Mouse (Mus musculus): ENCODE measurements around the gene Rft1.

The Rft1 gene

DNA sequence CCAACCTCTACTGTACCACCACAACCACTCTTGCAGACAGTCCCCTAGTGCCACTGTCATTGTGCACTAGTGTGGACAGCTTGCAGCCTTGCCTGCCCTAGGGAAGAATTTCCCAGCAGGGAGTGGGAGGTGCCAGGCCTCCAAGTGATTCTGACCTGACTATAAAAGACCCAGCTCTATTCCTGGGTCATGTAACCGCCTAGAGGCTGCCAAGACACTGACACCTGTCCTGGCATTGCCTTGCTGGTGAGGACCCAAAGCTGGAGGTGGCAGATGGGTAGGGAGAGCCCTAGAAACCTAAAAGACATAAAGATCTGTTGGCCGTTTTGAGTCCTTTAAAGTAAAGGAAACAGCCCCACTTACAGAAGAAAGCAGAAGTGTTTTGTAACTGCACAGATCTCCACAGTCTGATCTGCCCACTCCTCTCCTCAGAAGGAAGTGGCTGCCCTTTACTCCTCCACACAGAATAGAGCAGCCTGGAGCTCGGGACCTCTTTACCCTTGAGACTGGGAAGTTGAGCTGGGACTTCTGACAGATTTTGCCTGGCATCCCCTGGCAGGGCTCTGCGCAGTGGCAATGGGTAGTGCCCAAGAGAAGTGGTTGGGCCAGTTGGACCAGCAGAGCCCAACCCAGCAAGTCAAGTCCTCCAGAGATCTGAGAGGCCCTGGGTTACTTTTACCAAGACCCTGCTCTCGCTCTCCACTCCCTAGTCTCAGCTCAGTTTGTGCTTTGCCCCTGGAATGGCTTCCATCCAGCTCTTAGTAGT lies 23.2 kb upstream of the Rft1 start:
- no peak for DNase-seq

DNA sequence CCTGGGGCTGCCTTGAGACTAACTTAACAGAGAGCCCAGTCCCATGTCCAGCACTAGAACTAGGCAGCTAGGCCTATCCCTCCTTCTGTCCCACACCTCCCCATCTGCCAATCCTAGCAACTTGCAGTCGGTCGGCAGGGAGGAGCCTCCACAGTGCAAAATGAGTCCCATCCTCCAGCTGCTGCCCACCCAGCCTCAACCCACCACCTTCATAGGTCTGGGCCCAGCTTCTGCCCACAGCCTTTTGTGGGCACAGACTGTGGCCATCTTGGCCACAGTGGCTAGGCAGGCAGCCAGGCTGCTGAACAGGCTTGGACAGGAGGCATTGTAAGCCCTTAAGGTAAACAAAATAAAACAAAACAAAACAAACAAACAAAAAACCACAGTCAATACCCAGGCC lies 22.3 kb upstream of the Rft1 start:
- no peak for DNase-seq

DNA sequence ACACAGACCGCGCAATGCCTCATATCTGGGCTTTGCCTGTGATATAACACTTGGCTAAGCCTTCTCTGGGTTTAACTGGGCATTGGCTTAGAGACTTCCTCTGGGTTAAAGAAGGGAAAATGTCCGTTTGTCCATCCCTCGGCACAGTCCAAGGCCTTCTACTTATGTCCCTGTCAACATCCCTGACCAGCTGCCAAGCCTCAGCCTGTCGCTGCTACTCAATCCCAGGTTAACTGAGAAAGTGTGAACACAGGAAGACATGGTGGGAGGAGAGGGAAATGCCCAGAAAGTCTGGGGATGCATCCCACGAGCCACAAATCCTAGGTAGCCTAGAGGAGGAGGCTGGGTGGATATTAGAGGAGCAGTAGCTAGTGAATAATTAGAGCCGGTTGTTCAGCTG lies 20.5 kb upstream of the Rft1 start:
- no peak for DNase-seq

DNA sequence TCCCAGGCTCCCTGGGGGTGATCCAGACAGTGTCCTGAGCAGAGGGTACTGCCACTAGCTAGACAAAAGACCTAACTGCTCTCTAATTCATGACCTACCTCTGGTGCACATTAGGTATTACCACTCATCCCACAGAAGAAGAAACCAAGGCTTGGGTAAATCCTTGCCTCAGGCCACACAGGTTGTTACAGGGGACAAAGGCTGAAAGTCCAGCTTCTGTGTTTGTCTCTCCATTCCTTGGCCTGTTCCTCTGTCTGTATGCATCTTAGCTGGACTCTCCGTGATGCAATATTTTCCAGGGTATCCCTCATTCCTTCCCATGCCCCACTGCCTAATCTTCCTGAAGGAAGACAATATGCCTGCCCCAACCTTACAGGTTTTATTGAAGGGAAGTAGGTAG lies 19.7 kb upstream of the Rft1 start:
- no peak for DNase-seq

DNA sequence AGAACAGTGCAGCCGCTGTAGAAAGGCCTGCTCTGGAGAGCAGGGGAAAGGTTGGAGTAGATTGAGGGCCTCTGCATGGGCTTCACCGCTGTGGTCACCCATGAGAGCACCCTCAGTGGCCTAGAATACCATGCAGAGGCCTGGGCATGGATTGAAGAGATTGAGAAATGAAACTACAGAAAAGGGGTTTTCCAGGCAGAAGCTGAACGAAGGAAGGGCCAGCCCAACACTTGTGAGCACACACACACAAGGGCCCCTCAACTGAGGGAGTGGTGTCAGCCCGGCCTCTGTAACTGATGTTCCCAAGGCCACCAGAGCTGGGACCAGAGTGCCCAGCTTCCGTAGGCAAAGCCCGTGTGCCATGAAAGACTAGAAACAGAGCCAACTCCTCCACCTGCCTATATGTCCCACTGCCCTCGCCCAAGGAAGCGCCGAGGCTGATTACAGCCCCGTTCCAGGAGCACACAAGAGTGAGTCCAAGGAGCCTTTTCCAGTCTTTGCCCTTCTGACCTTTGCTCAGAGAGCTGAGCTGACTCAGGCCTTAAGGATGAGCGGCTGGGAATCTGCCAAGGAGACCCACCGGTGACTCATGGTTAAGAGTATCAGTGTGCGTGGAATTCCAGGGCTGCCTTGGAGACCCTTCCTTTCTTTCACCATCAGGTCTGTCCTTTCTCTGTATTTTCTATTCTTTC lies 18.8 kb upstream of the Rft1 start:
- DNase-seq: no peak

DNA sequence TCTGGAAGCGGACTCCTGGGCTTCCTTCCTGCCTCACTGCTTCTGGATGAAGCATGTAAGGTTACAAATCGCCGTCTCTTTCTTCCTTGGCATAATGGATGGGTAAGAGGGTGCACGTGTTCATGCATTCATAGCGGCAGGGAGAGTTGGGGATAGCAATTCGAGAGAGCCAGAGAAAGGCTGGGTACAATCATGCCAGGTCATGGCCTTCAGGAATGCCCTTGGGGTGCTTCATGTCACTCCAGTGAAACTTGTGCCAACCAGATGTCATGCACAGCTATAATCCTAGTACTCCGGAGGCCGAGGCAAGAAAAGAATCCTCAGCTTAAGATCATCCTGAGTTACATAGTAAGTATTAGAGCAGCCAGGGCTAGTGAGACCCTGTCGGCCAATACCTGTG lies 17.7 kb upstream of the Rft1 start:
- DNase-seq: no peak

DNA sequence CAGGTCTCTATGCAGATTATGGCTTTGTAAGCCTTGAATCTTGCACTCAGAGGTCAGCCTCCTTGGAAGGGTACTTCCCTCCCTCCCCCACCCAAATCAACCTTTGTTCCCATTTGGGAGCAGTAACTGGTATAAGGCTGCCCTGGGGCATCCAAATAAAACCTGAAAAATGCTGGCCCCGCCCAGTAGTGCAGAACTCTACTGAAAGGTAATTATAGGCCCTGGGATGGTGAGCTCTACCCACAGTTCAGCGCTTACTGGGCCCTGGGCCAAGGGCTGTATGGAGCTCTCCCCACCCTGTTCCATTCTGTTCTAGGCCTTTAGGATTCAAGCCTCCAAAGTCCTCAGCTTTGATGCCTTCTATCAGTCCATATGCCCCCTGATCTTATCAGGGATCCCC lies 17.1 kb upstream of the Rft1 start:
- DNase-seq: no peak

DNA sequence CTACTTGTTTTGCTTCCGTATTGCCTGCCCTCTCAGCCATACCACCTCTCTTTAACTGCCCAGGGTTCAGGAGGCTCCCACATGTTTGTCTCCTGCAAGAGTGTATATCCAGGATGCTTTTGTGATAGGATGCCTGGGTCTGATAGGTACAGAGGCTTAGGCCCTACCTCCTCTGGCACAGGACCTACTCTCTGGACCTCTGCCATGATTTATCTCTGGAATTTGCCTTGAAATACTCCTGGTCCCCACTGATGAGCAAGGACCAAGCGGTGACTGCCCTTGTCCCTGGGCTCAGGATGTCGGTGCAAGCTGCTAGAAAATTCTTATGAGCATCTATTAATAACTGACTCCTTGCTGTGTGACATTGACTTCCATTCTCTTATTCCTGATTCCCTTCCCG lies 16.2 kb upstream of the Rft1 start:
- DNase-seq: no peak

DNA sequence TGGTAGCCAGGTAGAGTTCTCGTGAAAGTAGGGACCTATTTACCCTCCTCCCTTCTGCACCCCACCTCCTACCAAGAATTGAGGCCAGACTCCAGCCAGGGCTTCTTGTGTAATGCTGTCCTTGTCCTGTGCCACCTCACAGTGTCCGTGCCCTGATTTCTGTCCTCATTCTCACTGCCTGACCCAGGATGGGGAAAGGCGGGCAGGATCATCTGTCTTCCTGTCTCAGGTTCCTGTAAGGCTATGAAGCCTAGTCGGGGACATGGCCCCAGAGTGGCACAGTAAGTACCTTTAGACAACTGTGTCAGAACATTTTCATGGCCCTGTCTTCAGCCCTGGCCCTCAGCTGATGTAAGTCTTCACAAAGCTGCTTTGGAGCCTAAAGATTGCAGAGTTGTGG lies 15.5 kb upstream of the Rft1 start:
- no peak for DNase-seq

DNA sequence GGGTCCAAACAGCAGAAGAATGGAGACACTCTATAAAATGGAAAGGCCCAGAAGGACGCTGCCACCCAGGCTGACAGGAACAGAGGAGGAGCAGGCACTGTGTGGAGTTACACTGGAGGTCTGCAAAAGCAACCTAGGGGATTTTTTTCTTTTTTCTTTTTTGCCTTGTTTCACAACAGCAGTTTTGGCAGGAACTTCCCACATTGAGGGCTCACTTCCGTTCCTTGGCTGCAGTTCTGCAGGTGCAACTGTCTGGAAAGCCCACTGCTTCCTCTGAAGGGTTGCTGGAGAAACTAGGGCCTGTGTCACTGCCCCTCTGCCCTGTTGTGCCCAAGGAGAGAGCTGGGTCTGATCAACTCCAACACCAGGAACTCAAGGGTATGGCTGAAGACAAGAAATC lies 12.4 kb upstream of the Rft1 start:
- no peak for DNase-seq

DNA sequence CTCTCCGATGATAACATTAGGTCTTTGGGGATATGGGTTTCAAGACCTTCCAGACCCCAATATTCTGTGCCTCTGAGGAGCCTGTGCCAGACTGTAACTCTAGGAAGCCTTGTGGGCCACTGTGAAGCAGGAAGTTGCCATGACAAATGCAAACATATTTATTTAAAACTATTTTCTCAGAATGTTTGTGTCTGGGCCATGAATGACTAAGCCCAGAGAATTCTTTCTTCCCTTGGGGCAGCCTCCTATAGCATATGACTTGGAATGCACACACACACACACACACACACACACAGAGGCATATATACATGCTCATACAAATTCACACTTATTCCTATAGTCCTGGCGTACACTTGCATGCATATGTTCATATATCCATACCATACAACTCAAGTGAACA lies 10.1 kb upstream of the Rft1 start:
- DNase-seq: no peak

DNA sequence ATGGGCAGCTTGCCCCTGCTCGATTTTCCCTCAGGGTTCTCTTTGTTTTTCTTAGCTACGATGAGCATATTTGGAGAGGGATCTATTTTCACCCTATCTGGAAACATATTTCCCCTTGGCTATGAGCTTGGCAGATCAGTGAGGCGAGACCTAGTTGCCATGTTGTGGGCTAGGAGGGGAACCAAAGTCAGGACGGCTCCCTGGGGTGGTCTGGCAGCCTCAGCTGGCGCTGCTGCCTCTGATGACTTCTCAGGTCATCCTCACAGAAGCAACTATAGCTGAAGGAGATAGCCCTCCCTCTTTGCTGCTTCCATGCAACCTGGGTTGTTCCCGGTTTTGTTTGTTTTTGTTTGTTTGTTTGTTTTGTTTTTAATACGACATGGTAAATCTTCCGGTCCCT lies 9.1 kb upstream of the Rft1 start:
- DNase-seq: no peak

DNA sequence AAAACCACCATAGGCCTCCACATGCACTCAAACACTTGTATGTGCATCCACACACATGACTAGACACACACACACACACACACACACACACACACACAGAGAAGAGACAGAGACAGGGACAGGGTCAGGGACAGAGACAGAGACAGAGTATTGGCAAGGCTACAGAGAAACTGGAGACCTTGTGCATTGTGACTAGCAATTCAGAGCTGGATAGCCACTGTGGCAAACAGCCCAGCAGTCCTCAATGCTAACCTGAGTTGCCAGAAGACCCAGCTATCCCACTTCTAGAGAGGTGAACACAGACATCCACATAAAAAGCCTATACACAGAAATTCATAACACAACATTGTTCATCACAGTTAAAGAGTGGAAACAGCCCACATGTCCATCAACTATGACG lies 7.7 kb upstream of the Rft1 start:
- DNase-seq: no peak

DNA sequence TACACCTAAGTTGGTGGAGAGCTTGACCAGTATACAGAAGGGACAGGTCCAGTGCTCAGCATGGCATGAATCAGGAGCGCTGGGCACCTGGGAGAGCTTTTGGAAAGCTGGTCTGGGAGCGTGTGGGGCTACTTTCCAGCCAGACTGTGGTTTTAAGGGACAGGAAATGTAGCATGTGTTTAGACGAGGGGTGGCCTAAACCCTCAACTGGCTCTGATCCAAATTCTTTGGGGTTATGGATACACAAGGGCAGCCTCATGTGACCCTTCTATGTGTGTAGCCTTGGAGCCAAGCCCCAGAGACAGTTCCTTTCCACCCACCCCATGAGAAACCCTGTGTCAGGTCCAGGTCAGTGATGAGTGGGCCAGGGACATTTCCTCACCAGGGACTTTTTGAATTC lies 5.7 kb upstream of the Rft1 start:
- DNase-seq: no peak

DNA sequence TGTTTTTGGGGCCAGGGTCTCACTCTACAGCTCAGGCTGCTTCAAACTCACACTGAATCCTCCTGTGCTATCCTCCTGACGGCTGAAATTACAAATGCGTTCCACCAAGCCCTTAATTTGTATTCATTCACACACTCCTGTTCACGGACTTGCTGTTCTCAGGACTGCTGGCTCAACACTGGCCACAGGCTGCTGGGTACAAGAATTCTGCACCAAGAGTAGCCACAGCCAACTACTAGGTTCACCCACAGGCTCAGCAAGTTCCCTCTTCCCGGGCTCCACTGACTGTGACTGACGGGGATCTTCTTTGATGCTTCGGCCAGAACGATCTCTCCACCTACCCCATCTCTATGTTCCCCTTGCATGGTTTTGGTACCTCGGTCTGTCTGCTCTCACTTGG lies 4.4 kb upstream of the Rft1 start:
- DNase-seq: no peak

DNA sequence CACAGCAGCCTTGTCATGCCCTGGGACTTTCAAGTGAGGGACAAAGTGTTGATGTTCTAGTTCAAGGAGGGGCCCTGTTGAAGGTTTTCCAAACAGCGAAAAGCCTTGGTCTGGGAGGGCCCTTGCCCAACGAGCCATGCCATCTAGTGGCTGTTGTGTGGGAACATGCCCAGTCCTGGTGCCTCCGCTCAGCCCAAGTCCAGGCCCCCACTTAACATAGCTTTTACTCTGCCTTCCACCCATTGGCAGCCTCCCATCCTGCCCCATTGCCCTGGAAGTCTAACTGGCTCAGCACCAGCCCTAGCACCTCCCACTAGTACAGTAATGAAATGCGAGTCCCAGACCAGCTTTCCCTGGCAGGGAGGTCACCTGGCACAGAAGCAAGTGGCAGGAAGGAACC lies 3.2 kb upstream of the Rft1 start:
- no peak for DNase-seq

DNA sequence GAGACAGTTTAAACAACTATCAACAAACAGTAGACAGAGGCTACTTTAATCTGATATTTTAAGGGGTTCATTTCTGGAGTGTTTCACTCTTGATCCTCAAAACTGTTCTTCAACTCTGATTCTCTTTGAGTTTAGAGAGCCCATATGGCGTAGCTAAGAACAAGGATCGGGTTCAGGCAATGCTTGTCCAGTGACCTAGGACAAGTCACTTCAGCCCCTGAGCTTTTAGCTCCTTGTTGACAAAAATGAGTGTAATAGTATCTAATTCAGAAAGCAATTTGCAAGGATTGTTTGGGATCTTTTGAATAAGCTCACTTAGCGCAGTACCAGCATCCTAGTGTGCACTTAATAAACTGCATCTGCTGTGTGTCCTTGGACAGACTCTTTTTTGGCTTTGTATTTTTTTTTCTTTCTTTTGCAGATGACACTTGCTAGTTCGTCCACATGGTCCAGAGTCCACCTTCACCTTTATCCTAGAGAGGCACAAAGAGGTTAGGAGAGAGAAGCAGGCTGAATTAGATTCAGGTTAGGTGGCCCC lies 600 bp downstream of the Rft1 start:
- DNase-seq: no peak

DNA sequence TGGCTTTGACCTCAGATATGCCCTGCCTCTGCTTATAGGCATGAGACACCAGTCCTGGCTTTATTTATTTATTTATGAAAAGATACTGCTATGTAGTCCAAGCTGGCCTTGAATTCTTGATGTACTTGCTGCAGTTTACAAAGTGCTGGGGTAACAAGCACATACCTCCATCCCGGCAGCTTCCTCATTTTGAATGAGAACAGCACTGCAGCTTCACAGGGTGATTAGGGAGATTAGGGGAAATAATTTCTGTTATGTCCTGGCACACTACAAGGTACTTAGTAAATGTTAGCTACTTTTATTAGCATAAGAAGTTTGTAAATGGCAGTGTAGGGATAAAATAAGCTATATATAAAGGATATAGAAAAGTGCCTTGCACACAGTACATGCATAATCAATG lies 1.4 kb downstream of the Rft1 start:
- no peak for DNase-seq

DNA sequence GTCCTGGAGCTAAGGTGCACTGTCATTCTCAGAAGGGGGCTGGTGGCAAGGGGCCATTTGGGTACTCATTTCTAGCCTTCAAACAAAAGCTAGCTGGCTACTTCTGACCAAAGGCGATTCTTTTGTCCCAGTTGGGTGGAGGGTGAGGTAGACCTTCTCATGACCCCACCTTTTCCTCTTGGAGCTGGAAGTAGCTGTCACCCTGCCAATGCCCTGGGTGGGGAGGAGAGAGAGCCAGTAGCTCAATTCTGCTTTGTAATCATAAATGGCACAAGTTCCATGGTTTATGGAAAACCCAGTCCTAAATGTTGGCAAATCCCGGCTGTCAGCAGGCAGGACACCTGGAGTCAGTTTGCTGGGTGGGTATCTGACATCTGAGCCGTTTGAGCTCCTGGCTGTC lies 11.9 kb downstream of the Rft1 start:
- no peak for DNase-seq

DNA sequence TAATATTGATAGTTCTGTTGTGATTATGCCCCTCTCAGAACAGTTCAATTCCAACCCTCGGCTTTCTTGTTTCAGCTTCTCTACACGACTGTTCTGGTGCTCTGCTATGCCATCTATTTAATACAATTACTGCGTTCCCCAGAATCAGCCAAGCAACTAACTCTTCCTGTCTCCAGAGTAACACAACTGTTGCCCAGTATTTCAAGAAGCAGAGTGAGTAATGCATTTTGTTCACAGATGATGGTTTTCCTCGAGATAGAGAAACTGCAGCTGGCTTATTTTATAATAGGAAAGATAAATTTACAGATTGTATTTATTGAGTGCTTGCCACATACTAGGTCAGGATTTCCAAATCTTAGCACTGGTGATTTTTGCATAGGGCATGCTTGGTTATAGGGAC lies 12.4 kb downstream of the Rft1 start:
- no peak for DNase-seq

DNA sequence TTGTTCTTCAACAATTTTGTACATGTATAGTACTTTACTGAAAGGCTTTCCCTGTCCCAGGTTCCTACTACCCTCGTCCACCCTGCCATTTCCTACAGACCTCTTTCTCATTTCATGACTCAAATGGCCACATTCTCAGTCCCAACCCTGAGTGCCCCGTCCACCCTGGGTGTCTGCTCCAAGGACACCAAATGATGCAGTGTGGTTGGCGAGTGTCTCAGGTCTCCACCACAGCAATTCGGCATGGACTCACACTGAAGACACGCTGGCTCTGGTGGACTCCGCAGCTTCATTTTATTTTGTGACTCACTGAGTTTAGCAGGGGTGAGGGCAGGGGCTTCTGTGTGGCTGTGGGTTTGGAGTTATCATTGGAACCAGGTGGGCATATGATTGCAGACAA lies 16.0 kb downstream of the Rft1 start:
- no peak for DNase-seq

DNA sequence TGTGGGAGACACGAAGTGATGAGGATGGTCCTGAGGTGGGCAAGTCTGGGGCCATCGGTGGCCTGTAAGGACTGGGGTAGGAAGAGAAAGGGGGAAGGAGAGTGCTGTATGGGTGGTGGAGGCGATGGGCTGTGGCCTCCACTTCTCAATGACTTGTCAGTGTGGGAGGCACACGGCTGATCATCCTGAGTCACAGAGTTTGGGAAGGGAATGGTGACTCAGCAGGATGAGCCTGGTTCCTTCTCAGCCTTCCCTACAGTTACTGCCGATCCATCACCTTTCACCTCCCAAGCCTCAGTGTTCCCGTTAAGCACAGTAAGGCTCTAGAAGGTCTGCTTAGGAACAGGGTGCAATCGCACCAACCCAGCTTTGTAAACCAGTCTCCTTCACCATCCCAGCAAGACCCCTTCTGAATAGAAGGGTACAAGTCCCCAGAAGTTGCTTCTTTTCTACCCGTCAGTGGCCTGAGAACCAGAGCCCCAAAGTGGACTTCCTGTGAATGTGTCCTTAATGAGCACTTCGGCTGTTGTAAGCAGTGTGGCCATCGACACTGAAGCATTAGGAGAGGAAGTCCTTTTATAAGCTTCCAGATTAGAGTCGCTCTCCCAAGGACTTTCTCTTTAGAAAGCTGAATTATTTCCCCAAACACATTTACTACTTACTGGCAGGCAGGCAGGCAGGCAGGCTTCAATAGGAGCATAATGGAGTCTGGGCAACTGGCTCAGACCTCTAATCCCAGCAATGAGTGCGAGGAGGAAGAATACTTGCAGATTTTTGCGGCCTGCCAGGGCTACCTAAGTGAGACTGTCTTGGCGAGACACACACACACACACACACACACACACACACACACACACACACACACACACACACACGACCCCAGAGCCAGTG lies 17.2 kb downstream of the Rft1 start:
- DNase-seq: peak; percentile 42

DNA sequence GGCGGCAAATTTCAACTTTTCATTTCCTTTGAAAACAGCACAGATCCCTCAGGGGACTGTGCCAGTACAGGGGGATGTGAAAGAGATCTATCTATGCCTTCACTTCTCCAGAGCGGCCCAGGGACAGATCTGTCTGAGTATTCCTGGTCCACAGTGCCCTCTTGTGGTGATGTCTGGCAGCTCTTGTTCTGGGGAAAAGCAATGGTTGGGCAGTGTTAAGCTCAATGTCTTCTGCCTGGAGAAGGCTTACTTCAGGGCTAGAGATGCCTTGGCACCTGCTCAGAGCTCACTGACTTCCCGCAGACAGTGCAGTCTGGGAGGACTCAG lies 17.8 kb downstream of the Rft1 start:
- DNase-seq: peak; percentile 84

DNA sequence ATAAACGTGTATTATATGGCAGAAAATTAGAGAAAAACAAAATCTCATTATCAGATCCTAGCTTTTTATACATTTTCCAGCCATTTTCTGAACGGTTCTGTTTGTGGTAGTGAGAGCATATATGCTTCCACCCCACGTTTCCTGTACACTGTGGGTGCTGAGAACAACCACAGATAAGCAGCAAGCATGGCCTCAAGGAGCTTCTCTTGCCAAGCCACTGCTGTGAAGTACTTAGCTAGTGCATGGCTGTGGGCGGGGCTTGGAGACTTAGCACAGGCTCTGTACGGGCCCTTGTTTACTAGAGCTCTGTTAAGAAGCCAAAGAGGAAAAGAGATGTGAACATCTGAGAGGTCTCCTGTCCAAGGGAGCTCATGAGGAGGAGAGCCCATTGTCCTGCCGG lies 20.8 kb downstream of the Rft1 start:
- no peak for DNase-seq

Data from right cerebral cortex, postnatal 25 days (tissue).